9 mouse cellular contexts compared by ENCODE assay signal in the genomic region with DNA sequence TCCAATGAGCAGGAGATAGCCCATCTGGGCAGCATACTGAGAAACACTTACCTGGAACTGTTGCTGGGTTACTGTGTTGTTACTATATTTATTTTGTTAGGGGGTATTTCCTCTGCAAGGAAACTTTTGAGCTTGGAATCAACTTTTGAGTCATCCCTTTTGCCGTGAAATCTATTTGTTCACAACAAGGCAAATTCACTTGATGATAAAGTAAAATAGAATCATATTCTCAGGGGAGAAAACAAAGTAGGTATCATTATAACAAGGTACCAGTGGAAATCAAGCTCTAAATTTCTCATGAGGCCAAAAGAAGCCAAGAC. TPM values are rescaled to one million over a fixed set of nuclear protein-coding genes. Genes with fewer than 3 reads are reported as not detected.
A peak's percentile ranks its signal among the peaks of the same experiment; 100 is the strongest.
DNase-seq lines count a peak whose midpoint lies in the region; ATAC-seq and TF ChIP-seq lines count a peak whose summit lies in the region.
"Had no signal": no experiment of that assay in that cellular context is flagged by ENCODE, and none has a peak within 500 bp of the region (broad histone marks: within the 10 kb centered on the region; RNA-seq: fewer than 3 reads in every experiment).

No protein-coding gene starts in this region.

- TF ChIP-seq CTCF in left cerebral cortex, adult 2 months (IDR thresholded peaks at IDR 0.05) = no peak

- H3K27ac ChIP-seq in left cerebral cortex, adult 2 months = peak overlapping the region; percentile 28; the same call in 1 of the 2 replicates
- no peak overlapping the region for H3K27ac ChIP-seq in embryonic facial prominence, embryonic 13.5 days
- 0 out of 2 replicates have a peak overlapping the region, but pooled peaks have one; percentile 47 for H3K27ac ChIP-seq in hindbrain, embryonic 11.5 days (ENCODE audit: low read depth, low read length)
- H3K27ac ChIP-seq in midbrain, embryonic 12.5 days (replicated peaks) = peak overlapping the region; percentile 50; the same call in 1 of the 2 replicates

- peak overlapping the region; percentile 61 for H3K4me2 ChIP-seq in embryonic facial prominence, embryonic 13.5 days
- H3K4me2 ChIP-seq in hindbrain, embryonic 11.5 days (replicated peaks; ENCODE audit: low read depth, low read length) = peak overlapping the region; percentile 44; the same call in 1 of the 2 replicates
- peak overlapping the region; percentile 55 for H3K4me2 ChIP-seq in midbrain, embryonic 12.5 days (replicated peaks)

- no peak overlapping the region for H3K9ac ChIP-seq in embryonic facial prominence, embryonic 13.5 days
- 0 out of 2 replicates have a peak overlapping the region, but pooled peaks have one; percentile 19 for H3K9ac ChIP-seq in hindbrain, embryonic 11.5 days (ENCODE audit: low read depth, low read length)
- no peak overlapping the region for H3K9ac ChIP-seq in midbrain, embryonic 12.5 days (replicated peaks)

- no peak for DNase-seq in left cerebral cortex, adult 2 months (ENCODE audit: extremely low spot score in 1 of 2, low spot score in 2 of 2)
- no peak for DNase-seq in left cerebral cortex, postnatal 36 days (ENCODE audit: low spot score in 2 of 2)
- DNase-seq in hindbrain, embryonic 11.5 days (ENCODE audit: low spot score) = no peak
- no peak for DNase-seq in gastrocnemius, adult 8-10 months (ENCODE audit: low spot score in 2 of 2)
- DNase-seq in B cell, adult 2 months = no peak

- intact Hi-C loops in left cerebral cortex, adult 2 months (cut with DNase I) = loop anchor here (2.0 kb wide), 2 partner anchors 32 to 60 kb away; a partner anchor contains a TSS
- intact Hi-C loops in left cerebral cortex, postnatal 36 days (cut with DNase I) = no loop called here

- peaks cover 17% of the 10 kb centered on the region for H3K4me1 ChIP-seq in embryonic facial prominence, embryonic 13.5 days
- peaks cover 9% of the 10 kb centered on the region; the same call in 1 of the 2 replicates for H3K4me1 ChIP-seq in hindbrain, embryonic 11.5 days (replicated peaks; ENCODE audit: control insufficient read depth, insufficient read depth, low read length)
- peaks cover 24% of the 10 kb centered on the region for H3K4me1 ChIP-seq in midbrain, embryonic 12.5 days

- 67% methylated on average over 1 of the region's 1 CpGs for WGBS in embryonic facial prominence, embryonic 13.5 days
- 70% methylated on average over 1 of the region's 1 CpGs for WGBS in hindbrain, embryonic 11.5 days
- 64% methylated on average over 1 of the region's 1 CpGs for WGBS in midbrain, embryonic 12.5 days

- no peaks in the 10 kb centered on the region for H3K36me3 ChIP-seq in embryonic facial prominence, embryonic 13.5 days
- H3K36me3 ChIP-seq in hindbrain, embryonic 11.5 days (ENCODE audit: control insufficient read depth, insufficient read depth, low read length) = no peaks in the 10 kb centered on the region
- no peaks in the 10 kb centered on the region for H3K36me3 ChIP-seq in midbrain, embryonic 12.5 days

- ATAC-seq in embryonic facial prominence, embryonic 13.5 days (ENCODE audit: insufficient number of reproducible peaks, insufficient read depth, low FRiP score, low TSS enrichment, low read depth) = no peak
- no peak for ATAC-seq in hindbrain, embryonic 11.5 days (ENCODE audit: low FRiP score)
- ATAC-seq in midbrain, embryonic 12.5 days (ENCODE audit: low FRiP score, low read depth) = no peak
- no peak for ATAC-seq in cerebellum, adult (ENCODE audit: insufficient number of reproducible peaks, low FRiP score, low TSS enrichment)

- H3K9me3 ChIP-seq in embryonic facial prominence, embryonic 13.5 days = no peaks in the 10 kb centered on the region
- no peaks in the 10 kb centered on the region for H3K9me3 ChIP-seq in hindbrain, embryonic 11.5 days (ENCODE audit: control insufficient read depth, low read length)
- H3K9me3 ChIP-seq in midbrain, embryonic 12.5 days = no peaks in the 10 kb centered on the region

- H3K4me3 ChIP-seq in left cerebral cortex, adult 2 months = no peak overlapping the region
- no peak overlapping the region for H3K4me3 ChIP-seq in embryonic facial prominence, embryonic 13.5 days
- no peak overlapping the region for H3K4me3 ChIP-seq in hindbrain, embryonic 11.5 days (ENCODE audit: low read depth, low read length)
- H3K4me3 ChIP-seq in midbrain, embryonic 12.5 days = peak overlapping the region; percentile 27

- H3K27me3 ChIP-seq in embryonic facial prominence, embryonic 13.5 days = 0 out of 2 replicates have a peak, but pooled peaks cover 5% of the 10 kb centered on the region
- no peaks in the 10 kb centered on the region for H3K27me3 ChIP-seq in hindbrain, embryonic 11.5 days (ENCODE audit: control insufficient read depth, insufficient read depth, low read length)
- peaks cover 6% of the 10 kb centered on the region; the same call in 1 of the 2 replicates for H3K27me3 ChIP-seq in midbrain, embryonic 12.5 days
- H3K27me3 ChIP-seq: Patski had no signal

RNA-seq across cellular contexts. Expression of a gene that starts 32.3 kb away (rescaled TPM):
- total RNA-seq in left cerebral cortex, adult 2 months (2021) = 10 to 100 TPM; 12.2 to 13.1 TPM
- 10 to 100 TPM; 11.8 to 13.5 TPM for total RNA-seq in left cerebral cortex, postnatal 36 days (2021)
- polyA plus RNA-seq in embryonic facial prominence, embryonic 13.5 days (2015; fragmentation: Nextera tagmentation; extraction: Ambion mirVana) = 13.3 and 14.1 TPM in 2 replicates
- polyA plus RNA-seq in hindbrain, embryonic 11.5 days (2014; fragmentation: Nextera tagmentation; extraction: Ambion mirVana) = 12.3 and 12.8 TPM in 2 replicates
- polyA plus RNA-seq in midbrain, embryonic 12.5 days (2016; fragmentation: Nextera tagmentation; extraction: Ambion mirVana) = 11.6 TPM in 2 replicates
- total RNA-seq in gastrocnemius, adult 8-10 months (2022) = 1 to 10 TPM; 2.3 to 2.9 (median 2.6) TPM
